Comparison of ENCODE assay signal across 15 mouse cellular contexts in genomic region chr7:79171782-79172181, GRCm38 (mm10).
"Had no signal": no experiment of that assay in that cellular context is flagged by ENCODE, and none has a peak within 500 bp of the region (broad histone marks: within the 10 kb centered on the region; RNA-seq: fewer than 3 reads in every experiment).

No protein-coding gene starts in this region.

- H3K27me3 ChIP-seq: hindbrain, embryonic 15.5 days; neural tube, embryonic 15.5 days had no signal

- H3K36me3 ChIP-seq: hindbrain, embryonic 15.5 days; midbrain, embryonic 10.5 days; neural tube, embryonic 15.5 days had no signal

- H3K9me3 ChIP-seq: hindbrain, embryonic 15.5 days; neural tube, embryonic 15.5 days had no signal

- H3K4me1 ChIP-seq: hindbrain, embryonic 15.5 days; neural tube, embryonic 15.5 days had no signal

- H3K4me3 ChIP-seq: hindbrain, embryonic 15.5 days; midbrain, embryonic 10.5 days; myocyte; neural tube, embryonic 15.5 days had no signal

- H3K9ac ChIP-seq: hindbrain, embryonic 15.5 days; neural tube, embryonic 15.5 days had no signal

- H3K27ac ChIP-seq: hindbrain, embryonic 15.5 days; kidney, postnatal 0 days; midbrain, embryonic 10.5 days; neural tube, embryonic 15.5 days had no signal

- DNase-seq: kidney, adult 11 months; layer of hippocampus, adult 9-11 months; layer of hippocampus, postnatal 36 days; left cerebral cortex, postnatal 4 days; lung, adult 18-20 months; midbrain, embryonic 14.5 days; right cerebral cortex, adult 18-20 months; right cerebral cortex, postnatal 25 days; thymus, adult 18-20 months; thymus, postnatal 14 days had no signal

- H3K4me2 ChIP-seq: hindbrain, embryonic 15.5 days; neural tube, embryonic 15.5 days had no signal
